Mouse (Mus musculus) hematopoietic multipotent progenitor cell, adult 10-12 weeks (in vitro differentiated cells): ENCODE measurements around the gene Uaca. TPM values are rescaled to one million over a fixed set of nuclear protein-coding genes. Genes with fewer than 3 reads are reported as not detected.

ENCODE experiments used
- polyA plus RNA-seq: library from polyadenylated mRNA; stranded (reverse); fragments of >175 nt; gene quantifications from 2 replicates; pipeline ENCODE4 v1.2.3, GENCODE M21; 2012; ENCODE audit warnings: low replicate concordance

The Uaca gene
- polyA plus RNA-seq, result 0.12 and 0.44 TPM in 2 replicates

DNA sequence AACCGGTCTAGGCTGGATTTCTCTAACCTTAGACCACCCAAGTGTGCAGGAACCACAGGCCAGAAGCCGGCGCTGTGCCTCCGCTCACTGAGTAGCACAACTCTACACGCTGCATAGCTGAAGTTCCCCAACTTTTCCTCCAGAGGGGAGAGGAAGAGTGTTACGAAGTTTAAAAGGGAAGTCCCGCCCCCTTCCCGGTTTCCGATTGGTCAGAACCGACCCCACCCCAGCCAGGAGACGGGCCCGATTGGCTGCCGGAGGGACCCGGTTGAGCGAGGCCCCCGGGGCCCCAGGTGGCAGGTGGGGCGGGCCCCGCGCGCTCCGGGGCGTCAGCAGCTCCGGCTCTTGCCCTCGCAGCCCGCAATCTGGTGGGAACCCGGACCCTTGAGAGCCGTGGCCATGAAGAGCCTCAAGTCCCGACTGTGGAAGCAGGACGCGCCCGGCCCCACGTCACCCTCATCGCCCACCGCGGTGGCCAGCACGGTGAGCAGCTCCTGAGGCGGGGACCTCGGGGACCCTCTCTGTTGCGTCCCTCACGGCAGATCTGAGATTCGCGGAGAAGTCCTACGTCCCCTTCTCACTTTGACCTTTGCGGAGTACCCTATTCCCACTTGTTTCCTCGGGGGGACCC is at the start of gene Uaca:
Gene Uaca (plus strand): TSS at position 333 of the 631 bp plus-strand sequence.

Other genes with a start within 250 kb of the Uaca start
- gene Lrrc49, start 106.4 kb upstream of the Uaca start, polyA plus RNA-seq, result 0.24 and 0.34 TPM in 2 replicates
- gene Larp6, start 81.6 kb upstream of the Uaca start, polyA plus RNA-seq, result not detected in 2 replicates